Mouse (Mus musculus) heart, embryonic 13.5 days (tissue): Measurements from ENCODE around the gene Gm7694. TPM values are rescaled to one million over a fixed set of nuclear protein-coding genes. Genes with fewer than 3 reads are reported as not detected.

Source experiments
- ATAC-seq: fragments of 200-750 bp; cut with Nextera tagmentation; 2 replicates; pipeline ENCODE4 v1.8.0; 2017; ENCODE audit warnings: moderate TSS enrichment; ENCODE audit not compliant: insufficient number of reproducible peaks, low FRiP score, low TSS enrichment; ENCODE audit errors: extremely low read depth
- H3K27ac ChIP-seq: fragments of 300-500 bp; sonication (generic); replicated peaks from 2 replicates; pipeline ENCODE4 v1.5.1; 2015; ENCODE audit warnings: moderate library complexity, mild to moderate bottlenecking, inconsistent platforms
- H3K27me3 ChIP-seq: fragments of 300-500 bp; sonication (generic); replicated peaks from 2 replicates; pipeline ENCODE4 v1.6.1; 2015; ENCODE audit warnings: mild to moderate bottlenecking, inconsistent platforms
- H3K36me3 ChIP-seq: fragments of 300-500 bp; sonication (generic); 2 replicates; pipeline ENCODE4 v1.6.1; 2015; ENCODE audit warnings: mild to moderate bottlenecking, inconsistent platforms
- H3K4me1 ChIP-seq: fragments of 300-500 bp; sonication (generic); 2 replicates; pipeline ENCODE4 v1.6.1; 2015; ENCODE audit warnings: inconsistent platforms
- H3K4me2 ChIP-seq: fragments of 300-500 bp; sonication (generic); 2 replicates; pipeline ENCODE4 v1.6.1; 2015; ENCODE audit warnings: inconsistent platforms, mild to moderate bottlenecking, moderate library complexity
- H3K4me3 ChIP-seq: fragments of 300-500 bp; sonication (generic); 2 replicates; pipeline ENCODE4 v1.5.1; 2015; ENCODE audit warnings: moderate library complexity, mild to moderate bottlenecking, inconsistent platforms
- H3K9ac ChIP-seq: fragments of 300-500 bp; sonication (generic); 2 replicates; pipeline ENCODE4 v1.6.1; 2015; ENCODE audit warnings: inconsistent platforms, mild to moderate bottlenecking, moderate library complexity
- H3K9me3 ChIP-seq: fragments of 300-500 bp; sonication (generic); 2 replicates; pipeline ENCODE4 v1.6.1; 2016; ENCODE audit warnings: inconsistent platforms
- WGBS: fragments of 180-500 bp; shearing (Covaris S2); methylation state at CpG from one replicate; pipeline ENCODE4 v1.1.7; 2015; ENCODE audit warnings: mixed read lengths; 5-methylcytosine and 5-hydroxymethylcytosine counted together
- polyA plus RNA-seq: library from polyadenylated mRNA; unstranded; fragments of >200 nt; fragmentation: Nextera tagmentation; extraction: Ambion mirVana; gene quantifications from 2 replicates; pipeline ENCODE4 v1.2.1, GENCODE M21; 2015

Gene Gm7694
- polyA plus RNA-seq, 1 experiment from 2014 or later: 4.8 TPM

DNA sequence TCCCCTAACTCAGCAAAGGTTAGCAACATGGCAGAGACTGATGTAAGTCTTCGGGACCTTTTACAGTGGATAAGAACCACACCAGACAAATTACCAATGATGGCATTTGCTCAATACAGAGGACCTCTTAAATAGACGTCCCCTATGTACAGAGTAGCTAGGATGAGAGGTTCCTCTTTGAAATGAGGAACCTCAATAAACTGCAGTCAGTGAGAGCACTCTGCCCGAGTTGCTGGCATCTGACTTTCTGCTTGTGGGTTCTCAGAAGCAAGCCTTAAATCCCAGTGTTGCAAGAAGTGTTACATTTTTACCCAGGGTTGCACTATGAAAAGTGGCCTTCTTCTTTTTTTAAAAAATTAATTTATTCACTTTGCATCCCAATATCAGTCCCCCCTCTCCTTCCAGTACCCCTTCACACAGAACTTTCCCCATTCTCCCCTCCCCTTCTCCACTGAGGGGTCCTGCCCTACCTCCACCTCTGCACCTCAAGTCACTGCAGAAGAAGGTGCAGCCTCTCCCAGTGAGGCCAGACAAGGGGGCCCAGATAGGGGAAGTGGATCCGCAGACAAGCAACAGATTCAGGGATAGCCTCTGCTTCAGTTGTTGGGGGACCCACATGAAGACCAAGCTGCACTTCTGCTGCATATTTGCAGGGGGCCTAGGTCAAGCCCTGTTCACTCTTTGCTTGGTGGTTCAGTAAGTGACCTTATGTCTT lies 23.6 kb downstream of the Gm7694 start:
- Histone ChIP-seq H3K36me3 (no peaks in the 10 kb centered on the region), H3K9ac (no peak overlapping the region), H3K27ac (no peak overlapping the region), H3K4me1 (no peaks in the 10 kb centered on the region), H3K4me3 (no peak overlapping the region), H3K4me2 (no peak overlapping the region), H3K27me3 (no peaks in the 10 kb centered on the region), H3K9me3 (no peaks in the 10 kb centered on the region)
- ATAC-seq: no peak
- WGBS: 62% methylated on average over 4 of the region's 4 CpGs

DNA sequence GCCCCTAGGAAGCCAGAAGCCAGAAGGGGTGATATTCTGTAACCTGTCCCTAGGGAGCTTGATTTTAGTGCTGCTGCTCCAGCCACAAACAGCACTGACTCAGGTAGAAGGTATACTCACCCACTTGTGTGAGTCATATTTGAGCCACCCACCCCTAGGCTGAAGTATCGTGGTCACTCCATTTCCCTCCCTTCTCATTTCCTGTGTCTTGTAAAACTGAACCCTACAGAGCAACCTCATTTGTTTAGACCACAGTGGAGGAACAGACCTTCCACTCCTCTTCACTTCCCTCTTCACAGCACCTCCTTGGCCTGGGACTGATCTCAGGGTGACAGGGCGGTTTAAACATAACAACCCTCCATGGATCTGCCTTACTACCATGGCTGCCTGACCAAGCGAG lies 29.1 kb downstream of the Gm7694 start, which contains the start of gene Sh2d1b1:
Gene Sh2d1b1 (plus strand): TSS at position 305 of the 400 bp plus-strand sequence.
- ATAC-seq: no peak
- H3K36me3 ChIP-seq: no peaks in the 10 kb centered on the region
- no peaks in the 10 kb centered on the region for H3K9me3 ChIP-seq
- WGBS: 50% methylated on average over 3 of the region's 3 CpGs
- H3K4me3 ChIP-seq: no peak within 1 kb of the TSS
- H3K4me2 ChIP-seq: no peak within 1 kb of the TSS
- no peaks in the 10 kb centered on the region for H3K4me1 ChIP-seq
- no peak within 1 kb of the TSS for H3K27ac ChIP-seq
- H3K9ac ChIP-seq: no peak within 1 kb of the TSS
- peaks cover 5% of the 10 kb centered on the region; the same call in 1 of the 2 replicates for H3K27me3 ChIP-seq

DNA sequence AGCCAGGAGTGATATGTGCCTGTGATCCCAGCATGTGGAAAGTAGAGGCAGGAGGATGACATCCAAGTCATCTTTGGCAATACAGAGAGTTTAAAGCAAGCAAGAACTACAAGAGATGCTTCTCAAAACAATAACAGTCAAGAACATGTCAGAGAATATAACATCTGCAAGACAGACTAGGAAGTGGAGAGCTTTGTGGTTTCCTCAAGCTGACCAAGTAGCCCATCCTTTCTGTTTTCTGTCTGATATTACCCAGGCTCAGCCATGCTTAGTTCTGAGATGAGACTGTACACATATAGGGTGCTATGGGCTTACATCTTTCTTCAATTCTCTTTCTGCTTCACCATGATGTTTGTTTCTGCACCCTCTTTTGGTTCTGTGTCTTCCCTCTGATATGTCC lies 32.9 kb downstream of the Gm7694 start:
- no peak overlapping the region for H3K27ac ChIP-seq
- H3K9ac ChIP-seq: no peak overlapping the region
- no peak overlapping the region for H3K4me2 ChIP-seq
- no peak overlapping the region for H3K4me3 ChIP-seq
- H3K36me3 ChIP-seq: no peaks in the 10 kb centered on the region
- H3K27me3 ChIP-seq: peaks cover 5% of the 10 kb centered on the region; the same call in 1 of the 2 replicates
- no peaks in the 10 kb centered on the region for H3K4me1 ChIP-seq
- H3K9me3 ChIP-seq: no peaks in the 10 kb centered on the region; the same call in 1 of the 2 replicates
- ATAC-seq: no peak

DNA sequence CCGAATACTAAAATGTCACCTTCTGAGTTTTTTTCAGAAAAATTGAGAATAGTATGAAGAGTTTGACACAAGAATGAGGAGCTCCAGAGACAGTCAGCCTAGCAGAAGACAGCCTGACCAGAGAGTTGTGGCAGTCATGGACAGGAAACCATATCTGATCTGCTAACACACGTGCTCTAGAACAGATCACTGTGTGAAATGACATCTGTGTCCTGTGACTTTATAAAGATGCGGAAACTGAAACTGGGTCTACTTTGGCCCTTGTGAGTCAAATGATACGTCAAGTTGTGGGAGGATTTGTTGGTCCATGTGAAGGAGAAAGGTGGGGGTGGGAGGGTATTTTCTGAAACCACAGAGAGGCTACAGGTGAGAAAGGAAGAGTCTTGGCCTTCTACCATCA lies 35.4 kb downstream of the Gm7694 start:
- Histone ChIP-seq H3K9ac (no peak overlapping the region), H3K4me2 (no peak overlapping the region), H3K27me3 (peaks cover 5% of the 10 kb centered on the region; the same call in 1 of the 2 replicates), H3K4me1 (no peaks in the 10 kb centered on the region), H3K9me3 (peaks cover 15% of the 10 kb centered on the region), H3K4me3 (no peak overlapping the region), H3K27ac (no peak overlapping the region), H3K36me3 (no peaks in the 10 kb centered on the region)
- WGBS: 68% methylated on average over 4 of the region's 4 CpGs
- ATAC-seq: no peak

DNA sequence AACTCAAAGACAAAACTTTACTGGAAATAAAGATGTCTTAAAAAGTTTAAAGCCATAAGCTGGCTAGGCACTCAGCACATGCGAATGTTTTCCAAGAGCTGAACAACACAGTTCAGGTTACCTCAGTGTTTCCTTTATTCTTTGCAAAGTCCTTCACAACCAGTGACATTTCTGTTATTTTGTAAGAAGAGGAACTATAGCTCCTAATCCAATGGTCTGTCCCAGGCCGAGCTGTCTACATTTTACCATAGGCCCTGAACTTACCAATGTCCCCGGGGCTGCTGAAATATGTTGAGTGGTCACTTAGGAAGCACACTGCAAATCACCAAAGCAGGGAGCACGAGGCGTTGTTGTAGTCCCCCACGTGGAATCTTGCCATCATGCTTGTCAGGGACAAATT lies 35.9 kb downstream of the Gm7694 start:
- H3K4me1 ChIP-seq: no peaks in the 10 kb centered on the region
- H3K27me3 ChIP-seq: peaks cover 5% of the 10 kb centered on the region; the same call in 1 of the 2 replicates
- WGBS: 67% methylated on average over 6 of the region's 6 CpGs

DNA sequence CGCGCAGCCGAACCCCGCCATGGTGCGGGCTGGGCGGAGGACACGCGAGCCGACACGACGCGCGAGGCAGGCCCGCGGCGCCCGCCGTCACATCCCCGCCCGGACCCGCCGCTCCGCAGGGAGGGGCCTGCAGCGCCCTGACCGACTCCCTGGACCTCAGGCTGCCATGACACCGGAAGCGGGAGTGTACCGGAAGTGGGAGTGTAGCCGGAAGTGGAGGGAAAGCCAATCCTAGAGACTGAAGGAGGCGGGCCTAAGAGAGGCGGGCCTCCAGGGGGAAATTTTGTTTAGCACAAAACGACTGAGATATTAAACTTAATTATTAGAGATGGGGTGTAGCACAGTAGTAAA lies 50.6 kb downstream of the Gm7694 start:
- H3K36me3 ChIP-seq: no peaks in the 10 kb centered on the region
- 10% methylated on average over 32 of the region's 32 CpGs for WGBS
- H3K4me1 ChIP-seq: no peaks in the 10 kb centered on the region
- peak overlapping the region; percentile 63 for H3K4me3 ChIP-seq
- H3K27ac ChIP-seq: no peak overlapping the region
- H3K27me3 ChIP-seq: no peaks in the 10 kb centered on the region; the same call in none of the 2 replicates
- no peak; the same call in 1 of the 2 replicates for ATAC-seq
- peak overlapping the region; percentile 78 for H3K4me2 ChIP-seq
- peak overlapping the region; percentile 84 for H3K9ac ChIP-seq
- H3K9me3 ChIP-seq: no peaks in the 10 kb centered on the region

More for the DNA sequence above, 35.9 kb downstream of the Gm7694 start:
- no peak for ATAC-seq
- Histone ChIP-seq H3K27ac (no peak overlapping the region), H3K4me3 (no peak overlapping the region), H3K4me2 (no peak overlapping the region), H3K36me3 (no peaks in the 10 kb centered on the region), H3K9ac (no peak overlapping the region), H3K9me3 (peaks cover 15% of the 10 kb centered on the region)

DNA sequence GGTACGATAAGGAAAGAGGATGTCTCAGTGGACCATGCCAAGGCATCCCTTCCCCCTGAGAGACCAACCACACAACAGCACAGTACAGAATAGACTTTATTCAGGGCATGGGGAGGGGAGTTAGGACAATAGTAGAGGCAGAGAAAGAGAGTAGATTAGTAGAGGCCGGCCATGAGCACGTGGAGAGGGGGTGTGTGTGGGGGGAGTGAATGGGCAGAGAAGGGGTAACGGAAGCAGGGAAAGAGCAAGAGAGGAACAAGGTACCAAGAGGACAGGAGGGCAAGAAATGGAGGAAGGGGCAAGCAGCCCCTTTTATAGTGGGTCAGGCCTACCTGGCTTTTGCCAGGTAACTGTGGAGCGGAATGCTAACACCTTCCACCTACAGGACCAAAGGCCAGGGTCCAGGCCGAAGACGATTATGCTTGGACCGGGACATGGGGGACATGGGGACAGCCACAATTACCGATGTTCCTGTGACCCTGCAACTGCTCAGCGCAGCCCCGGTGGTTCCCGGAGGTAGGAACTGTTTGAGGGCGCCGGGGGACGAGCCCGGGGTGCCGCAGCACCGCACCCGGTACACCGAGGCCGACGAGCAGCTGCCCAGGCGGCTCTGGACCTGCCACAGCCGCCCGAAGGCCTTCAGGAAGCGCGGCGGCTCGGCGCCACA lies 51.1 kb downstream of the Gm7694 start:
- peak overlapping the region; percentile 84 for H3K9ac ChIP-seq
- no peaks in the 10 kb centered on the region; the same call in none of the 2 replicates for H3K27me3 ChIP-seq
- no peaks in the 10 kb centered on the region for H3K4me1 ChIP-seq
- no peaks in the 10 kb centered on the region for H3K9me3 ChIP-seq
- no peaks in the 10 kb centered on the region for H3K36me3 ChIP-seq
- no peak for ATAC-seq
- H3K4me2 ChIP-seq: peak overlapping the region; percentile 78
- H3K27ac ChIP-seq: no peak overlapping the region
- H3K4me3 ChIP-seq: peak overlapping the region; percentile 63
- 28% methylated on average over 30 of the region's 30 CpGs for WGBS

Other genes starting within 250 kb of the Gm7694 start
- 9.1 and 11.2 TPM in 2 replicates for gene Ddr2, start 195.6 kb downstream of the Gm7694 start, polyA plus RNA-seq
- 42.4 and 46.1 TPM in 2 replicates for gene Uap1, start 131.4 kb downstream of the Gm7694 start, polyA plus RNA-seq
- gene Uhmk1, start 90.9 kb downstream of the Gm7694 start, polyA plus RNA-seq: 5.1 and 5.2 TPM in 2 replicates
- gene Sh2d1b2, start 73.6 kb downstream of the Gm7694 start, polyA plus RNA-seq: not detected in 2 replicates
- gene Sh2d1b1, start 29.0 kb downstream of the Gm7694 start, polyA plus RNA-seq: 0.05 TPM in 1 of 2 replicates, not detected in the other
- gene Spata46, start 2.5 kb upstream of the Gm7694 start, polyA plus RNA-seq: 1.1 and 1.7 TPM in 2 replicates